ENCODE assay signal across 24 mouse cellular contexts in genomic region chr11:63116652-63117051, GRCm38 (mm10). TPM values are rescaled to one million over a fixed set of nuclear protein-coding genes. Genes with fewer than 3 reads are reported as not detected.
"Had no signal": no experiment of that assay in that cellular context is flagged by ENCODE, and none has a peak within 500 bp of the region (broad histone marks: within the 10 kb centered on the region; RNA-seq: fewer than 3 reads in every experiment).

No protein-coding gene starts in this region.

- ATAC-seq: intestine, postnatal 0 days; liver, embryonic 12.5 days; midbrain, embryonic 13.5 days had no signal

- H3K9me3 ChIP-seq: limb, embryonic 10.5 days; limb, embryonic 13.5 days; liver, embryonic 12.5 days; liver, embryonic 15.5 days; midbrain, embryonic 13.5 days; neural tube, embryonic 12.5 days; neural tube, embryonic 15.5 days had no signal

- H3K27me3 ChIP-seq: limb, embryonic 13.5 days; liver, embryonic 15.5 days; midbrain, embryonic 13.5 days; neural tube, embryonic 12.5 days; neural tube, embryonic 15.5 days had no signal

- H3K4me1 ChIP-seq: liver, embryonic 12.5 days; liver, embryonic 15.5 days; midbrain, embryonic 13.5 days; neural tube, embryonic 12.5 days; neural tube, embryonic 15.5 days had no signal

- H3K4me2 ChIP-seq: limb, embryonic 13.5 days; liver, embryonic 12.5 days; liver, embryonic 15.5 days; midbrain, embryonic 13.5 days; neural tube, embryonic 12.5 days; neural tube, embryonic 15.5 days had no signal

- H3K4me3 ChIP-seq: layer of hippocampus, adult 2 months; limb, embryonic 10.5 days; limb, embryonic 13.5 days; liver, embryonic 12.5 days; liver, embryonic 15.5 days; midbrain, embryonic 13.5 days; neural tube, embryonic 12.5 days; neural tube, embryonic 15.5 days had no signal

- DNase-seq: kidney, adult 2 months; kidney, postnatal 25 days; layer of hippocampus, adult 9-11 months; liver; lung, adult 18-20 months; right cerebral cortex, adult 18-20 months; right cerebral cortex, postnatal 14 days; right cerebral cortex, postnatal 4 days; thymus, postnatal 25 days had no signal

- H3K9ac ChIP-seq: limb, embryonic 13.5 days; liver, embryonic 12.5 days; liver, embryonic 15.5 days; midbrain, embryonic 13.5 days; neural tube, embryonic 12.5 days; neural tube, embryonic 15.5 days had no signal

- H3K36me3 ChIP-seq: limb, embryonic 10.5 days; limb, embryonic 13.5 days; liver, embryonic 12.5 days; liver, embryonic 15.5 days; midbrain, embryonic 13.5 days; neural tube, embryonic 12.5 days; neural tube, embryonic 15.5 days had no signal

- H3K27ac ChIP-seq: kidney, postnatal 0 days; layer of hippocampus, adult 2 months; limb, embryonic 10.5 days; limb, embryonic 13.5 days; liver, embryonic 12.5 days; liver, embryonic 15.5 days; midbrain, embryonic 13.5 days; neural tube, embryonic 12.5 days; neural tube, embryonic 15.5 days; stomach, postnatal 0 days had no signal

RNA-seq across cellular contexts. Expression of gene Tekt3, which starts 55.2 kb away (rescaled TPM):
- polyA plus RNA-seq: intestine, postnatal 0 days; kidney, adult 2 months; kidney, embryonic 14.5 days; kidney, postnatal 0 days; large intestine, adult 2 months; limb, embryonic 10.5 days; liver, embryonic 12.5 days; liver, embryonic 15.5 days; midbrain, embryonic 13.5 days; neural tube, embryonic 12.5 days; neural tube, embryonic 15.5 days; stomach, embryonic 14.5 days; stomach, postnatal 0 days; thymus, postnatal 0 days had no signal
